Comparison of ENCODE assay signal across 8 mouse cellular contexts in the genomic region with DNA sequence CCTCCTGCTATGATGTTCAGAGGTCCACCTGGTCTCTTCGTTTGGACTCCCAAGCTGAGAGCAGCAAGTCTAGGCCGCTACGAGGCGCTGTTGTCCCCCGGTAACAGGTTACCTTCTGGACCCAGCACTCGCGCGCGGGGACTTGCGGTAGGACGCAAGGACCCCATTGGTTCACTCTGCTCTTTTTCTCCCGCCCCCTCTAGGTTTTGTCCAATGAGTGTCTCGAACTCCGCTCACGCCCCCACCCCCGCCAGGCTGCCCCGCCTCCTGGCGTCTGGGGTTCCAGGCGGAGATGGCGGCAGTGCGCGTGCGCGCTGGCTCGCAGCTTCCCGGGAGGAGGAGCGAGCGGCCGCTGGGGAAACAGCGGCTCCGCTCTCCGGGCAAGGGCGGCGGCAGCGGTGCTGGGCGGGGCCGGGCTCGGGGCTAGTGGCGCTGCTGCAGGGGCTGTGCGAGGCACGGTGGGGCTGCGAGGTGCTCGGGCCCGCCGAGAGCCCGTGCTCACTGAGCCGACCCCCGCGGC. TPM values are rescaled to one million over a fixed set of nuclear protein-coding genes. Genes with fewer than 3 reads are reported as not detected.
DNase-seq lines count a peak whose midpoint lies in the region; ATAC-seq and TF ChIP-seq lines count a peak whose summit lies in the region.

A gene (plus strand): TSS at position 270 of the 520 bp plus-strand sequence.

- peak; percentile 100 for DNase-seq in brain, embryonic 14.5 days (ENCODE audit: low read depth)
- DNase-seq in liver, adult 2 months (ENCODE audit: extremely low read depth, low read depth, low spot score): peak; percentile 97
- peak; percentile 100 for DNase-seq in splenic B cell, adult 2 months (ENCODE audit: low read depth, low spot score)

- H3K79me3 ChIP-seq in C2C12 (ENCODE audit: low read depth): peaks cover 33% of the 10 kb centered on the region

- H3K79me2 ChIP-seq in C2C12 (ENCODE audit: control insufficient read depth, insufficient read depth): peaks cover 45% of the 10 kb centered on the region
- H3K79me2 ChIP-seq in liver, adult 2 months (ENCODE audit: control insufficient read depth, insufficient read depth, low read length): peaks cover 11% of the 10 kb centered on the region; the same call in 1 of the 2 replicates
- peaks cover 39% of the 10 kb centered on the region for H3K79me2 ChIP-seq in myocyte (ENCODE audit: control insufficient read depth, insufficient read depth)

- H3K4me2 ChIP-seq in heart, embryonic 11.5 days: peak within 1 kb of the TSS; percentile 73
- H3K4me2 ChIP-seq in kidney, embryonic 16.5 days (replicated peaks; ENCODE audit: low read depth, low read length): peak within 1 kb of the TSS; percentile 69
- peak within 1 kb of the TSS; percentile 84 for H3K4me2 ChIP-seq in myocyte (ENCODE audit: low read depth)

- H3K9me3 ChIP-seq in erythroblast, embryonic 14.5 days (ENCODE audit: control insufficient read depth, low read length): no peaks in the 10 kb centered on the region
- no peaks in the 10 kb centered on the region for H3K9me3 ChIP-seq in heart, embryonic 11.5 days (replicated peaks; ENCODE audit: control insufficient read depth, low read length)
- no peaks in the 10 kb centered on the region for H3K9me3 ChIP-seq in kidney, embryonic 16.5 days (ENCODE audit: low read length)

- peak within 1 kb of the TSS; percentile 75 for H3K27ac ChIP-seq in heart, embryonic 11.5 days (ENCODE audit: low read depth, low read length)
- H3K27ac ChIP-seq in kidney, embryonic 16.5 days (ENCODE audit: low read length): peak within 1 kb of the TSS; percentile 81
- peak within 1 kb of the TSS; percentile 90 for H3K27ac ChIP-seq in liver, adult 2 months (replicated peaks; ENCODE audit: insufficient read depth, low read depth, low read length)

- H3K4me1 ChIP-seq in erythroblast, embryonic 14.5 days (ENCODE audit: control insufficient read depth): peaks cover 41% of the 10 kb centered on the region
- H3K4me1 ChIP-seq in heart, embryonic 11.5 days (ENCODE audit: control insufficient read depth, insufficient read depth, low read length): peaks cover 10% of the 10 kb centered on the region
- peaks cover 10% of the 10 kb centered on the region for H3K4me1 ChIP-seq in kidney, embryonic 16.5 days (ENCODE audit: insufficient read depth, low read length)
- H3K4me1 ChIP-seq in liver, adult 2 months (ENCODE audit: control insufficient read depth, insufficient read depth, low read length): peaks cover 22% of the 10 kb centered on the region; the same call in 1 of the 2 replicates

- H3ac ChIP-seq in C2C12 (ENCODE audit: control insufficient read depth, insufficient read length, low read depth): peak within 1 kb of the TSS; percentile 97
- H3ac ChIP-seq in myocyte (ENCODE audit: control insufficient read depth, insufficient read length): peak within 1 kb of the TSS; percentile 57

- ATAC-seq in heart, embryonic 11.5 days (replicated peaks; ENCODE audit: insufficient number of reproducible peaks, low FRiP score, low TSS enrichment): peak; percentile 98
- peak; percentile 99 for ATAC-seq in kidney, embryonic 16.5 days (ENCODE audit: low FRiP score, low TSS enrichment)

- no peaks in the 10 kb centered on the region for H3K27me3 ChIP-seq in C2C12 (ENCODE audit: control insufficient read depth, insufficient read depth, insufficient read length)
- H3K27me3 ChIP-seq in erythroblast, embryonic 14.5 days (ENCODE audit: control insufficient read depth): no peaks in the 10 kb centered on the region
- no peaks in the 10 kb centered on the region for H3K27me3 ChIP-seq in heart, embryonic 11.5 days (ENCODE audit: control insufficient read depth, insufficient read depth, low read length)
- H3K27me3 ChIP-seq in kidney, embryonic 16.5 days (ENCODE audit: insufficient read depth, low read length): no peaks in the 10 kb centered on the region
- H3K27me3 ChIP-seq in liver, adult 2 months (ENCODE audit: control insufficient read depth, insufficient read depth, low read length): no peaks in the 10 kb centered on the region
- H3K27me3 ChIP-seq in myocyte (ENCODE audit: control insufficient read depth, insufficient read depth, insufficient read length): no peaks in the 10 kb centered on the region
- H3K27me3 ChIP-seq in splenic B cell, adult 2 months (ENCODE audit: control insufficient read depth, insufficient read depth, low read length, poor library complexity, severe bottlenecking): no peaks in the 10 kb centered on the region

- H3K36me3 ChIP-seq in C2C12 (ENCODE audit: control insufficient read depth, insufficient read depth): no peaks in the 10 kb centered on the region
- peaks cover 14% of the 10 kb centered on the region for H3K36me3 ChIP-seq in erythroblast, embryonic 14.5 days (ENCODE audit: control insufficient read depth)
- H3K36me3 ChIP-seq in heart, embryonic 11.5 days (ENCODE audit: control insufficient read depth, insufficient read depth, low read length): no peaks in the 10 kb centered on the region
- no peaks in the 10 kb centered on the region for H3K36me3 ChIP-seq in kidney, embryonic 16.5 days (ENCODE audit: insufficient read depth, low read length)
- H3K36me3 ChIP-seq in liver, adult 2 months (ENCODE audit: control insufficient read depth, insufficient read depth, low read length): no peaks in the 10 kb centered on the region
- no peaks in the 10 kb centered on the region for H3K36me3 ChIP-seq in myocyte (ENCODE audit: control insufficient read depth, insufficient read depth)
- no peaks in the 10 kb centered on the region for H3K36me3 ChIP-seq in splenic B cell, adult 2 months (ENCODE audit: control insufficient read depth, insufficient read depth, low read length, poor library complexity, severe bottlenecking)

- peak; percentile 98 for TF ChIP-seq POLR2A in brain, embryonic 14.5 days (IDR thresholded peaks at IDR 0.05; ENCODE audit: borderline replicate concordance, extremely low read depth, insufficient read depth, insufficient read length, poor library complexity, severe bottlenecking)
- TF ChIP-seq POLR2A in liver, adult 2 months (IDR thresholded peaks at IDR 0.05; ENCODE audit: extremely low read depth, insufficient read depth, low read length): peak; percentile 88; the same call in 1 of the 2 replicates
- TF ChIP-seq POLR2A in myocyte (IDR thresholded peaks at IDR 0.05; ENCODE audit: insufficient read length, low read depth): peak; percentile 82

- TF ChIP-seq CTCF in C2C12 (IDR thresholded peaks at IDR 0.05; ENCODE audit: control insufficient read depth, insufficient read depth, insufficient read length): peak; percentile 62
- peak; percentile 91 for TF ChIP-seq CTCF in brain, embryonic 14.5 days (IDR thresholded peaks at IDR 0.05; ENCODE audit: borderline replicate concordance, extremely low read depth, insufficient read depth, insufficient read length)
- peak; percentile 98 for TF ChIP-seq CTCF in liver, adult 2 months (IDR thresholded peaks at IDR 0.05; ENCODE audit: low read depth, low read length)

- H3K4me3 ChIP-seq in C2C12 (ENCODE audit: insufficient read depth, poor library complexity, severe bottlenecking): peak within 1 kb of the TSS; percentile 61
- peak within 1 kb of the TSS; percentile 97 for H3K4me3 ChIP-seq in erythroblast, embryonic 14.5 days (replicated peaks)
- H3K4me3 ChIP-seq in heart, embryonic 11.5 days (ENCODE audit: low read depth, low read length): peak within 1 kb of the TSS; percentile 91
- peak within 1 kb of the TSS; percentile 96 for H3K4me3 ChIP-seq in kidney, embryonic 16.5 days (ENCODE audit: low read length)
- peak within 1 kb of the TSS; percentile 97 for H3K4me3 ChIP-seq in liver, adult 2 months (ENCODE audit: insufficient read depth, low read depth, low read length)
- H3K4me3 ChIP-seq in myocyte: peak within 1 kb of the TSS; percentile 66

- peak within 1 kb of the TSS; percentile 90 for H3K9ac ChIP-seq in heart, embryonic 11.5 days (ENCODE audit: low read depth, low read length)
- peak within 1 kb of the TSS; percentile 88 for H3K9ac ChIP-seq in kidney, embryonic 16.5 days (replicated peaks; ENCODE audit: low read length)
- peak within 1 kb of the TSS; percentile 99 for H3K9ac ChIP-seq in liver, adult 2 months (ENCODE audit: low read depth, low read length)

- WGBS in heart, embryonic 11.5 days (ENCODE audit: insufficient replicate concordance): under 1% methylated on average over 48 of the region's 49 CpGs
- WGBS in kidney, embryonic 16.5 days: under 1% methylated on average over 44 of the region's 49 CpGs
- under 1% methylated on average over 48 of the region's 49 CpGs for WGBS in liver, adult 2 months

TF ChIP-seq in C2C12, 6 proteins besides CTCF, POLR2A, EP300 and RAD21:
- peak; percentile 78 for TF ChIP-seq MAX (IDR thresholded peaks at IDR 0.05)
- no peak for TF ChIP-seq FOSL1 (IDR thresholded peaks at IDR 0.05; ENCODE audit: insufficient read depth, low read length, poor library complexity, severe bottlenecking)

TF ChIP-seq in myocyte, 11 proteins besides CTCF, POLR2A, EP300 and RAD21:
- TF ChIP-seq TCF12 (IDR thresholded peaks at IDR 0.05; ENCODE audit: insufficient read depth, poor library complexity, severe bottlenecking) (no peak), CEBPB (IDR thresholded peaks at IDR 0.05; ENCODE audit: insufficient read depth, poor library complexity, severe bottlenecking) (no peak), MYOD1 (IDR thresholded peaks at IDR 0.05; ENCODE audit: control insufficient read depth in 1 of 3, insufficient read length in 2 of 3, low read depth in 2 of 3) (no peak), REST (IDR thresholded peaks at IDR 0.05; ENCODE audit: insufficient read depth, insufficient read length) (no peak), SRF (IDR thresholded peaks at IDR 0.05; ENCODE audit: control insufficient read depth, insufficient read length, low read depth) (no peak), MYOG (IDR thresholded peaks at IDR 0.05; ENCODE audit: control insufficient read depth in 1 of 3, insufficient read depth in 1 of 3, insufficient read length in 2 of 3, low read depth in 2 of 3) (peak in 1 of 3 experiments; percentile 30), POLR2AphosphoS2 (IDR thresholded peaks at IDR 0.05; ENCODE audit: insufficient read length, low read depth) (peak; percentile 81), MAX (IDR thresholded peaks at IDR 0.05; ENCODE audit: low read depth) (no peak), TCF3 (IDR thresholded peaks at IDR 0.05; ENCODE audit: insufficient read length, low read depth) (no peak), USF1 (IDR thresholded peaks at IDR 0.05; ENCODE audit: low read depth) (no peak), E2F4 (IDR thresholded peaks at IDR 0.05; ENCODE audit: insufficient read depth) (peak; percentile 57)

RNA-seq across cellular contexts. Expression of the gene that starts here (rescaled TPM):
- 13.4 TPM for polyA plus RNA-seq in C2C12 (2012; fragmentation: generic; extraction: Trizol)
- polyA plus RNA-seq in brain, embryonic 14.5 days (2012; rRNA removed): 39.5 and 59.5 TPM in 2 replicates
- 0.64 and 0.71 TPM in 2 replicates for polyA plus RNA-seq in erythroblast, embryonic 14.5 days (2012)
- 13.0 and 18.5 TPM in 2 replicates for polyA plus RNA-seq in heart, embryonic 11.5 days (2014; fragmentation: Nextera tagmentation; extraction: Ambion mirVana)
- 26.6 and 28.1 TPM in 2 replicates for polyA plus RNA-seq in kidney, embryonic 16.5 days (2015; fragmentation: Nextera tagmentation; extraction: Ambion mirVana)
- total RNA-seq in liver, adult 2 months (2014; rRNA removed): 48.1 and 63.4 TPM in 2 replicates
- 41.6 and 43.8 TPM in 2 replicates for polyA plus RNA-seq in liver, adult 2 months (2012; rRNA removed)
- 30.3 TPM for polyA plus RNA-seq in myocyte (2012; fragmentation: generic; extraction: Trizol)

Comparison
In these comparisons a context has a peak if more than half of its experiments do, and no peak if none do; other contexts are left out.
1. Peak in every context shown above with its lines: DNase-seq, ATAC-seq, H3K4me3 ChIP-seq and H3K27ac ChIP-seq.